In the genomic region with DNA sequence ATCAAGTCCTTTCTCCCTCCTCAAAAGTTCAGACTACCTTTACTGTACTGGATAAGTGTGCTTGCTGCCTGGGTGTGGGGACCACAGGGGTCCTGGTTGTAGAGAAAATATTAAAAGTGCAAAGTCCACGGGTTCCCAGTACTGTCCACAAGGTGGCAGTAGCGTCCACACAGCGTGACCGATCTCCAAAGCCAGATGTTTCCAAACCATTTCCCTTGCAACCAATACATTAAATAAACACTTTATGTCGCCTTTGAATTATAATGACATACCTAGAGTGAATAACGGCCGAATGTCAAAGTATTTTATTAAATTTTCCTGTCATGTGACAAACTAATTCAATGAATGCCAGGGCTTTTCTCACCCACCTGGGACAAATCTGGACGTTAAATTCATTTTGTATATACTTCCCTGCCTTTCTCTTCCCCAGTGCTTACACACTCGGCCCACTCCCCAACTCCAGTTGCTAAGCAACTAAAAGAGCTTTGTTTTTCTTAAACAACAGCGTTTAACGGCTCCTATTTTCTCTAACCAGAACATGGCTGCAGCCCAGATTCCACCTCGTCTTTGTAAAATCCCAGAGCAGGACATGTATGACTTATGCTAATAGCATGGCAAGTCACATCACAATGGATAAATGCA, we compare ENCODE assay signal across 8 mouse cellular contexts. TPM values are rescaled to one million over a fixed set of nuclear protein-coding genes. Genes with fewer than 3 reads are reported as not detected.
A peak's percentile ranks its signal among the peaks of the same experiment; 100 is the strongest.
DNase-seq lines count a peak whose midpoint lies in the region; ATAC-seq lines count a peak whose summit lies in the region.

No protein-coding gene starts in this region.

- peak overlapping the region; percentile 14 for H3K4me3 ChIP-seq in forebrain, embryonic 15.5 days
- peak overlapping the region; percentile 14; the same call in 1 of the 2 replicates for H3K4me3 ChIP-seq in hindbrain, embryonic 15.5 days
- H3K4me3 ChIP-seq in limb, embryonic 13.5 days = no peak overlapping the region
- peak overlapping the region; percentile 15 for H3K4me3 ChIP-seq in midbrain, embryonic 16.5 days (ENCODE audit: low read depth, low read length)

- no peaks in the 10 kb centered on the region for H3K9me3 ChIP-seq in forebrain, embryonic 15.5 days
- H3K9me3 ChIP-seq in hindbrain, embryonic 15.5 days = no peaks in the 10 kb centered on the region
- no peaks in the 10 kb centered on the region for H3K9me3 ChIP-seq in limb, embryonic 13.5 days
- H3K9me3 ChIP-seq in midbrain, embryonic 16.5 days (replicated peaks; ENCODE audit: control insufficient read depth, low read length, poor library complexity, severe bottlenecking) = 0 out of 2 replicates have a peak, but pooled peaks cover 4% of the 10 kb centered on the region

- no peak overlapping the region for H3K27ac ChIP-seq in forebrain, embryonic 15.5 days (replicated peaks)
- H3K27ac ChIP-seq in hindbrain, embryonic 15.5 days (replicated peaks) = peak overlapping the region; percentile 35
- peak overlapping the region; percentile 39; the same call in 1 of the 2 replicates for H3K27ac ChIP-seq in limb, embryonic 13.5 days
- H3K27ac ChIP-seq in midbrain, embryonic 16.5 days (ENCODE audit: low read length) = peak overlapping the region; percentile 12; the same call in 1 of the 2 replicates

- peak; percentile 66 for DNase-seq in A20 (ENCODE audit: low read depth, low spot score)
- peak; percentile 3 to 27 for DNase-seq in CD8-positive naive resting alpha-beta T cell, adult 2 months (ENCODE audit: low read depth in 2 of 2, low spot score in 2 of 2)
- DNase-seq in c-Kit-positive CD71-negative TER-119-negative erythroid progenitor cells, embryonic 14.5 days (ENCODE audit: low read depth) = peak; percentile 65
- peak; percentile 60 for DNase-seq in thymus, postnatal 4 days

- H3K27me3 ChIP-seq in forebrain, embryonic 15.5 days = no peaks in the 10 kb centered on the region
- no peaks in the 10 kb centered on the region for H3K27me3 ChIP-seq in hindbrain, embryonic 15.5 days
- H3K27me3 ChIP-seq in limb, embryonic 13.5 days = no peaks in the 10 kb centered on the region
- no peaks in the 10 kb centered on the region for H3K27me3 ChIP-seq in midbrain, embryonic 16.5 days (ENCODE audit: control insufficient read depth, insufficient read depth, low read depth, low read length)

- WGBS in forebrain, embryonic 15.5 days = 9% methylated on average over 12 of the region's 12 CpGs
- 7% methylated on average over 12 of the region's 12 CpGs for WGBS in hindbrain, embryonic 15.5 days
- WGBS in limb, embryonic 13.5 days = 6% methylated on average over 12 of the region's 12 CpGs
- WGBS in midbrain, embryonic 16.5 days = 9% methylated on average over 12 of the region's 12 CpGs

- H3K9ac ChIP-seq in forebrain, embryonic 15.5 days (replicated peaks) = no peak overlapping the region
- H3K9ac ChIP-seq in hindbrain, embryonic 15.5 days = 0 out of 2 replicates have a peak overlapping the region, but pooled peaks have one; percentile 18
- no peak overlapping the region for H3K9ac ChIP-seq in limb, embryonic 13.5 days
- 0 out of 2 replicates have a peak overlapping the region, but pooled peaks have one; percentile 1 for H3K9ac ChIP-seq in midbrain, embryonic 16.5 days (ENCODE audit: low read depth, low read length)

- peak; percentile 79 for ATAC-seq in forebrain, embryonic 15.5 days (replicated peaks)
- peak; percentile 82 for ATAC-seq in hindbrain, embryonic 15.5 days (ENCODE audit: low FRiP score, low read depth)
- peak; percentile 86 for ATAC-seq in limb, embryonic 13.5 days (ENCODE audit: low FRiP score, low read depth)
- peak; percentile 76; the same call in 1 of the 2 replicates for ATAC-seq in midbrain, embryonic 16.5 days

- H3K36me3 ChIP-seq in forebrain, embryonic 15.5 days = no peaks in the 10 kb centered on the region
- H3K36me3 ChIP-seq in hindbrain, embryonic 15.5 days = no peaks in the 10 kb centered on the region
- no peaks in the 10 kb centered on the region for H3K36me3 ChIP-seq in limb, embryonic 13.5 days
- H3K36me3 ChIP-seq in midbrain, embryonic 16.5 days (ENCODE audit: control insufficient read depth, insufficient read depth, low read length) = no peaks in the 10 kb centered on the region

- peak overlapping the region; percentile 39 for H3K4me2 ChIP-seq in forebrain, embryonic 15.5 days (replicated peaks)
- peak overlapping the region; percentile 49 for H3K4me2 ChIP-seq in hindbrain, embryonic 15.5 days
- H3K4me2 ChIP-seq in limb, embryonic 13.5 days (replicated peaks) = peak overlapping the region; percentile 39; the same call in 1 of the 2 replicates
- peak overlapping the region; percentile 48 for H3K4me2 ChIP-seq in midbrain, embryonic 16.5 days (ENCODE audit: low read length)

- H3K4me1 ChIP-seq in forebrain, embryonic 15.5 days = peaks cover 9% of the 10 kb centered on the region
- peaks cover 4% of the 10 kb centered on the region; the same call in 1 of the 2 replicates for H3K4me1 ChIP-seq in hindbrain, embryonic 15.5 days (replicated peaks)
- peaks cover 20% of the 10 kb centered on the region for H3K4me1 ChIP-seq in limb, embryonic 13.5 days
- peaks cover 3% of the 10 kb centered on the region; the same call in 1 of the 2 replicates for H3K4me1 ChIP-seq in midbrain, embryonic 16.5 days (ENCODE audit: control insufficient read depth, insufficient read depth, low read length)

RNA-seq across cellular contexts. Expression of a gene that starts 49.4 kb away (rescaled TPM):
- 13.6 and 14.1 TPM in 2 replicates for polyA plus RNA-seq in forebrain, embryonic 15.5 days (2015; fragmentation: Nextera tagmentation; extraction: Ambion mirVana)
- 6.7 and 9.3 TPM in 2 replicates for polyA plus RNA-seq in hindbrain, embryonic 15.5 days (2015; fragmentation: Nextera tagmentation; extraction: Ambion mirVana)
- 24.6 and 26.2 TPM in 2 replicates for polyA plus RNA-seq in limb, embryonic 13.5 days (2015; fragmentation: Nextera tagmentation; extraction: Ambion mirVana)
- 4.3 and 4.8 TPM in 2 replicates for polyA plus RNA-seq in midbrain, embryonic 16.5 days (2015; fragmentation: Nextera tagmentation; extraction: Ambion mirVana)

Comparison
In these comparisons a context has a peak if more than half of its experiments do, and no peak if none do; other contexts are left out.
1. DNase-seq: peak in every context shown above with its lines; median percentile 66 in A20; 65 in c-Kit-positive CD71-negative TER-119-negative erythroid progenitor cells, embryonic 14.5 days; 60 in thymus, postnatal 4 days; 15 in CD8-positive naive resting alpha-beta T cell, adult 2 months.
2. H3K9ac ChIP-seq: peak in hindbrain, embryonic 15.5 days (single experiment) and midbrain, embryonic 16.5 days (single experiment); none in forebrain, embryonic 15.5 days (single experiment) and limb, embryonic 13.5 days (single experiment).
3. Peak in every context shown above with its lines, with median percentiles within 50 percentile points of each other: ATAC-seq and H3K4me2 ChIP-seq.